Mouse (Mus musculus) kidney, adult 18-20 months (tissue): Measurements from ENCODE around the gene Vmn1r13.
"Not testable (repeated sequence)": the region's sequence is repeated elsewhere in the genome, so short reads cannot be mapped to it uniquely, and the experiment has no call there.

Experiments
- DNase-seq: peaks from one replicate; pipeline ENCODE4 v3.0.0; 2021

Vmn1r13 gene

GRCm38 (mm10) chr6:57202990-57203389, at the start of gene Vmn1r13:
Gene Vmn1r13 (plus strand): TSS chr6:57203290.
- DNase-seq: not testable (repeated sequence)

GRCm38 (mm10) chr6:57156619-57157018, 46.5 kb upstream of the Vmn1r13 start, which contains the start of gene Vmn1r12:
Gene Vmn1r12 (plus strand): TSS chr6:57156919.
- no peak for DNase-seq

GRCm38 (mm10) chr6:57190016-57190415, 13.1 kb upstream of the Vmn1r13 start:
- DNase-seq: peak; percentile 9

GRCm38 (mm10) chr6:57231386-57231785, 28.3 kb downstream of the Vmn1r13 start, which contains the start of gene Vmn1r14:
Gene Vmn1r14 (plus strand): TSS chr6:57231686.
- DNase-seq: no peak

GRCm38 (mm10) chr6:57257652-57258051, 54.6 kb downstream of the Vmn1r13 start, which contains the start of gene Vmn1r15:
Gene Vmn1r15 (plus strand): TSS chr6:57257952.
- DNase-seq: no peak

- no peak for DNase-seq
Observed at GRCm38 (mm10) chr6:57260990-57261389, 57.9 kb downstream of the Vmn1r13 start.
